ENCODE assay signal across 8 mouse cellular contexts in the genomic region with DNA sequence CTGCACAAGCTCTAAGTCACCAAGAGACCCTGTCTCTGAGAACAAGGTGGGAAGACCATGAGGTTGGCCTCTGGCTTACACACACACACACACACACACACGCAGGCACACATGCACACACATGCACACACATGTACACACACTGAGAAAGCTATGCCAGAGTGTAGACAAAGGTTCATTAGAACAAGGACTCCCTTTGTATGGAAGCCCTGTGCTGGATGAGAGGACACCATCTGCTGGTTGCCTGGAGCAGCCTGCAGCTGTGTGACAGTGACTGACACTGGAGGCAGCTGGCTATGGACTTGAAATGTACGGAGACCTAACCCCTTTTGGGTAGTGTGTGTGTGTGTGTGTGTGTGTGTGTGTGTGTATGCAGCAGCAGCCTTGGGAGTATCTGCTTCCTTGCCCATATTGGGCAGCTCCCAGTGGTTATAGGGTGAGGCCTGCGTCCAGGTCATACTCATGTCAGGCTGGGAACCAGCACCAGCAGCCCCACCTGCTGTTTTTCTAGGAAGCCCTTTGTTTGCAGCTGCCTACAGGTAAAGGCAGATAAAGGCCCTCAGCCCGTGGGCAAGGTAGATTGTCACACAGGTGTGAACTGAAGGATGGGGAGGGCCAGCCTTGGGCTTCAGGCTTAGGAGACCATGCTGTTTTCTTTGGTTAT. TPM values are rescaled to one million over a fixed set of nuclear protein-coding genes. Genes with fewer than 3 reads are reported as not detected.
A peak's percentile ranks its signal among the peaks of the same experiment; 100 is the strongest.
DNase-seq lines count a peak whose midpoint lies in the region; ATAC-seq and TF ChIP-seq lines count a peak whose summit lies in the region.

No protein-coding gene starts in this region.

- TF ChIP-seq POLR2A in heart, adult 2 months (IDR thresholded peaks at IDR 0.05; ENCODE audit: insufficient read depth, low read depth, low read length): no peak

- no peaks in the 10 kb centered on the region for H3K79me2 ChIP-seq in heart, adult 2 months (replicated peaks; ENCODE audit: control insufficient read depth, insufficient read depth, low read length)

- H3K4me1 ChIP-seq in heart, adult 2 months (ENCODE audit: control insufficient read depth, insufficient read depth, low read length): peaks cover 32% of the 10 kb centered on the region
- peaks cover 56% of the 10 kb centered on the region for H3K4me1 ChIP-seq in heart, embryonic 11.5 days (ENCODE audit: control insufficient read depth, insufficient read depth, low read length)
- H3K4me1 ChIP-seq in forebrain, embryonic 15.5 days: peaks cover 75% of the 10 kb centered on the region
- H3K4me1 ChIP-seq in midbrain, embryonic 14.5 days (ENCODE audit: control insufficient read depth, insufficient read depth, low read length): peaks cover 55% of the 10 kb centered on the region
- H3K4me1 ChIP-seq in heart, embryonic 12.5 days (replicated peaks): peaks cover 62% of the 10 kb centered on the region

- no peak for DNase-seq in heart, adult 2 months
- DNase-seq in 416B (ENCODE audit: low read depth): peak; percentile 53
- DNase-seq in midbrain, embryonic 14.5 days: peak; percentile 63
- DNase-seq in urinary bladder, postnatal 25 days (ENCODE audit: low spot score): no peak
- DNase-seq in cerebellum, adult 8-10 months: no peak

- H3K9me3 ChIP-seq in heart, embryonic 11.5 days (replicated peaks; ENCODE audit: control insufficient read depth, low read length): no peaks in the 10 kb centered on the region
- no peaks in the 10 kb centered on the region for H3K9me3 ChIP-seq in forebrain, embryonic 15.5 days
- H3K9me3 ChIP-seq in midbrain, embryonic 14.5 days (ENCODE audit: control insufficient read depth, low read length): no peaks in the 10 kb centered on the region
- H3K9me3 ChIP-seq in heart, embryonic 12.5 days (replicated peaks): no peaks in the 10 kb centered on the region

- no peak for TF ChIP-seq EP300 in heart, adult 2 months (IDR thresholded peaks at IDR 0.05; ENCODE audit: insufficient read depth, low read depth, low read length)

- no peaks in the 10 kb centered on the region for H3K36me3 ChIP-seq in heart, adult 2 months (ENCODE audit: control insufficient read depth, insufficient read depth, low read length)
- H3K36me3 ChIP-seq in heart, embryonic 11.5 days (ENCODE audit: control insufficient read depth, insufficient read depth, low read length): no peaks in the 10 kb centered on the region
- no peaks in the 10 kb centered on the region for H3K36me3 ChIP-seq in forebrain, embryonic 15.5 days
- H3K36me3 ChIP-seq in midbrain, embryonic 14.5 days (ENCODE audit: control insufficient read depth, insufficient read depth, low read length): no peaks in the 10 kb centered on the region
- no peaks in the 10 kb centered on the region for H3K36me3 ChIP-seq in heart, embryonic 12.5 days

- TF ChIP-seq CTCF in heart, adult 2 months (IDR thresholded peaks at IDR 0.05): peak; percentile 50

- H3K4me3 ChIP-seq in heart, adult 2 months: no peak overlapping the region
- H3K4me3 ChIP-seq in heart, embryonic 11.5 days (ENCODE audit: low read depth, low read length): no peak overlapping the region
- H3K4me3 ChIP-seq in forebrain, embryonic 15.5 days: no peak overlapping the region
- H3K4me3 ChIP-seq in midbrain, embryonic 14.5 days (replicated peaks; ENCODE audit: low read depth, low read length): no peak overlapping the region
- H3K4me3 ChIP-seq in heart, embryonic 12.5 days: no peak overlapping the region

- no peak overlapping the region for H3K27ac ChIP-seq in heart, adult 2 months
- H3K27ac ChIP-seq in heart, embryonic 11.5 days (ENCODE audit: low read depth, low read length): no peak overlapping the region
- H3K27ac ChIP-seq in forebrain, embryonic 15.5 days (replicated peaks): peak overlapping the region; percentile 84
- peak overlapping the region; percentile 91 for H3K27ac ChIP-seq in midbrain, embryonic 14.5 days (replicated peaks; ENCODE audit: low read depth, low read length)
- H3K27ac ChIP-seq in heart, embryonic 12.5 days (ENCODE audit: poor library complexity, severe bottlenecking): no peak overlapping the region

- no peak overlapping the region for H3K4me2 ChIP-seq in heart, embryonic 11.5 days
- H3K4me2 ChIP-seq in forebrain, embryonic 15.5 days (replicated peaks): no peak overlapping the region
- H3K4me2 ChIP-seq in midbrain, embryonic 14.5 days (ENCODE audit: low read length): no peak overlapping the region
- H3K4me2 ChIP-seq in heart, embryonic 12.5 days: no peak overlapping the region

- H3K27me3 ChIP-seq in heart, adult 2 months (ENCODE audit: control insufficient read depth, insufficient read depth, low read length): no peaks in the 10 kb centered on the region
- H3K27me3 ChIP-seq in heart, embryonic 11.5 days (ENCODE audit: control insufficient read depth, insufficient read depth, low read length): no peaks in the 10 kb centered on the region
- no peaks in the 10 kb centered on the region for H3K27me3 ChIP-seq in forebrain, embryonic 15.5 days
- H3K27me3 ChIP-seq in midbrain, embryonic 14.5 days (ENCODE audit: control insufficient read depth, insufficient read depth, low read length): no peaks in the 10 kb centered on the region
- H3K27me3 ChIP-seq in heart, embryonic 12.5 days (replicated peaks): no peaks in the 10 kb centered on the region

- intact Hi-C loops in heart, adult 2 months (cut with DNase I): loop anchor here (5.0 kb wide), 1 partner anchor 61 kb away; no protein-coding TSS in a partner anchor

- WGBS in heart, adult 2 months: 79% methylated on average over 4 of the region's 4 CpGs
- WGBS in heart, embryonic 11.5 days (ENCODE audit: insufficient replicate concordance): 57% methylated on average over 4 of the region's 4 CpGs
- WGBS in forebrain, embryonic 15.5 days: 58% methylated on average over 4 of the region's 4 CpGs
- WGBS in midbrain, embryonic 14.5 days: 58% methylated on average over 4 of the region's 4 CpGs
- 58% methylated on average over 4 of the region's 4 CpGs for WGBS in heart, embryonic 12.5 days

- no peak overlapping the region for H3K9ac ChIP-seq in heart, adult 2 months (ENCODE audit: low read depth, low read length)
- no peak overlapping the region for H3K9ac ChIP-seq in heart, embryonic 11.5 days (ENCODE audit: low read depth, low read length)
- H3K9ac ChIP-seq in forebrain, embryonic 15.5 days (replicated peaks): no peak overlapping the region
- no peak overlapping the region for H3K9ac ChIP-seq in midbrain, embryonic 14.5 days (replicated peaks; ENCODE audit: low read length)
- no peak overlapping the region for H3K9ac ChIP-seq in heart, embryonic 12.5 days

- no peak for ATAC-seq in heart, embryonic 11.5 days (replicated peaks; ENCODE audit: insufficient number of reproducible peaks, low FRiP score, low TSS enrichment)
- ATAC-seq in forebrain, embryonic 15.5 days (replicated peaks): no peak; the same call in 1 of the 2 replicates
- no peak for ATAC-seq in midbrain, embryonic 14.5 days (ENCODE audit: low FRiP score, low TSS enrichment)
- ATAC-seq in heart, embryonic 12.5 days (ENCODE audit: insufficient number of reproducible peaks, low FRiP score): no peak

RNA-seq across cellular contexts. Expression of a gene that starts 55.4 kb away (rescaled TPM):
- total RNA-seq in heart, adult 2 months (2021): 10 to 100 TPM; 35.2 to 42.9 TPM
- polyA plus RNA-seq in heart, adult 2 months (2012; rRNA removed): 3.7 and 8.8 TPM in 2 replicates
- polyA plus RNA-seq in heart, embryonic 11.5 days (2014; fragmentation: Nextera tagmentation; extraction: Ambion mirVana): 63.2 and 72.3 TPM in 2 replicates
- 54.2 and 56.3 TPM in 2 replicates for polyA plus RNA-seq in forebrain, embryonic 15.5 days (2015; fragmentation: Nextera tagmentation; extraction: Ambion mirVana)
- polyA plus RNA-seq in midbrain, embryonic 14.5 days (2014; fragmentation: Nextera tagmentation; extraction: Ambion mirVana): 65.8 and 70.1 TPM in 2 replicates
- 77.9 and 80.9 TPM in 2 replicates for polyA plus RNA-seq in heart, embryonic 12.5 days (2016; fragmentation: Nextera tagmentation; extraction: Ambion mirVana)

Comparison
In these comparisons a context has a peak if more than half of its experiments do, and no peak if none do; other contexts are left out.
1. DNase-seq: peak in 416B (single experiment) and midbrain, embryonic 14.5 days (single experiment); none in heart, adult 2 months (0 of 2), urinary bladder, postnatal 25 days (single experiment) and cerebellum, adult 8-10 months (single experiment).
2. H3K27ac ChIP-seq: peak in forebrain, embryonic 15.5 days (single experiment) and midbrain, embryonic 14.5 days (single experiment); none in heart, adult 2 months (single experiment), heart, embryonic 11.5 days (single experiment) and heart, embryonic 12.5 days (single experiment).